In genomic region chr4:80203916-80204315, GRCm38 (mm10) we compare ENCODE assay signal across 14 mouse cellular contexts.
A peak's percentile ranks its signal among the peaks of the same experiment; 100 is the strongest.
DNase-seq lines count a peak whose midpoint lies in the region; ATAC-seq lines count a peak whose summit lies in the region.
"Had no signal": no experiment of that assay in that cellular context is flagged by ENCODE, and none has a peak within 500 bp of the region (broad histone marks: within the 10 kb centered on the region; RNA-seq: fewer than 3 reads in every experiment).

No protein-coding gene starts in this region.

- H3K36me3 ChIP-seq in midbrain, embryonic 13.5 days = no peaks in the 10 kb centered on the region
- H3K36me3 ChIP-seq in midbrain, embryonic 10.5 days = no peaks in the 10 kb centered on the region
- H3K36me3 ChIP-seq in heart, embryonic 12.5 days = no peaks in the 10 kb centered on the region
- H3K36me3 ChIP-seq: G1E; intestine, embryonic 15.5 days had no signal

- H3K27ac ChIP-seq in midbrain, embryonic 13.5 days = no peak overlapping the region
- no peak overlapping the region for H3K27ac ChIP-seq in midbrain, embryonic 10.5 days (replicated peaks)
- H3K27ac ChIP-seq in heart, embryonic 12.5 days (ENCODE audit: poor library complexity, severe bottlenecking) = no peak overlapping the region
- H3K27ac ChIP-seq: intestine, embryonic 15.5 days had no signal

- no peaks in the 10 kb centered on the region for H3K4me1 ChIP-seq in midbrain, embryonic 13.5 days (replicated peaks)
- H3K4me1 ChIP-seq in midbrain, embryonic 10.5 days = no peaks in the 10 kb centered on the region
- no peaks in the 10 kb centered on the region for H3K4me1 ChIP-seq in heart, embryonic 12.5 days (replicated peaks)
- H3K4me1 ChIP-seq: intestine, embryonic 15.5 days; megakaryocyte, embryonic 14.5 days had no signal

- H3K4me2 ChIP-seq in midbrain, embryonic 13.5 days (replicated peaks) = no peak overlapping the region
- no peak overlapping the region for H3K4me2 ChIP-seq in heart, embryonic 12.5 days
- H3K4me2 ChIP-seq: heart, embryonic 11.5 days; intestine, embryonic 15.5 days had no signal

- peak; percentile 58 to 67 for DNase-seq in cerebellum, postnatal 10 days
- DNase-seq in cerebellum, adult 11-12 months = no peak
- no peak for DNase-seq in midbrain, embryonic 10.5 days (ENCODE audit: low spot score)
- DNase-seq in left cerebral cortex, postnatal 25 days (ENCODE audit: low spot score in 2 of 2) = peak; percentile 42 to 83
- DNase-seq in thymus, postnatal 10 days (ENCODE audit: low spot score in 2 of 2) = no peak
- no peak for DNase-seq in Muller cell, postnatal 12 days (ENCODE audit: inconsistent ontology term)
- DNase-seq: lung, adult 2 months; thymus, postnatal 25 days had no signal

- no peak overlapping the region for H3K9ac ChIP-seq in midbrain, embryonic 13.5 days (replicated peaks)
- H3K9ac ChIP-seq in heart, embryonic 12.5 days = no peak overlapping the region
- H3K9ac ChIP-seq: intestine, embryonic 15.5 days had no signal

- WGBS in midbrain, embryonic 13.5 days = 82% methylated on average over 6 of the region's 6 CpGs
- WGBS in midbrain, embryonic 10.5 days = 86% methylated on average over 6 of the region's 6 CpGs
- WGBS in heart, embryonic 12.5 days = 82% methylated on average over 6 of the region's 6 CpGs

- intact Hi-C loops in left cerebral cortex, postnatal 25 days (cut with DNase I) = loop anchor here (5.0 to 10.0 kb wide), 3 partner anchors 313 to 561 kb away; no protein-coding TSS in a partner anchor

- no peaks in the 10 kb centered on the region for H3K9me3 ChIP-seq in midbrain, embryonic 13.5 days
- no peaks in the 10 kb centered on the region for H3K9me3 ChIP-seq in midbrain, embryonic 10.5 days (replicated peaks)
- no peaks in the 10 kb centered on the region for H3K9me3 ChIP-seq in heart, embryonic 12.5 days (replicated peaks)
- H3K9me3 ChIP-seq: G1E; intestine, embryonic 15.5 days; megakaryocyte, embryonic 14.5 days had no signal

- ATAC-seq in midbrain, embryonic 13.5 days = peak; percentile 56
- ATAC-seq in heart, embryonic 12.5 days (ENCODE audit: insufficient number of reproducible peaks, low FRiP score) = no peak
- ATAC-seq: intestine, embryonic 15.5 days had no signal

- no peak overlapping the region for H3K4me3 ChIP-seq in midbrain, embryonic 13.5 days (replicated peaks)
- H3K4me3 ChIP-seq in midbrain, embryonic 10.5 days = no peak overlapping the region
- no peak overlapping the region for H3K4me3 ChIP-seq in heart, embryonic 12.5 days
- H3K4me3 ChIP-seq: intestine, embryonic 15.5 days; megakaryocyte, embryonic 14.5 days had no signal

- no peaks in the 10 kb centered on the region for H3K27me3 ChIP-seq in midbrain, embryonic 13.5 days
- no peaks in the 10 kb centered on the region for H3K27me3 ChIP-seq in midbrain, embryonic 10.5 days (ENCODE audit: low read depth, poor library complexity, severe bottlenecking)
- H3K27me3 ChIP-seq in heart, embryonic 12.5 days (replicated peaks) = no peaks in the 10 kb centered on the region
- H3K27me3 ChIP-seq: intestine, embryonic 15.5 days; megakaryocyte, embryonic 14.5 days had no signal

Comparison
In these comparisons a context has a peak if more than half of its experiments do, and no peak if none do; other contexts are left out.
1. DNase-seq: peak in cerebellum, postnatal 10 days (2 of 2) and left cerebral cortex, postnatal 25 days (2 of 2); none in cerebellum, adult 11-12 months (single experiment), midbrain, embryonic 10.5 days (single experiment), thymus, postnatal 10 days (0 of 2) and Muller cell, postnatal 12 days (single experiment).